Mouse (Mus musculus) heart, embryonic 15.5 days (tissue): ENCODE measurements around the gene Hic2. TPM values are rescaled to one million over a fixed set of nuclear protein-coding genes. Genes with fewer than 3 reads are reported as not detected.

ENCODE experiments used
- ATAC-seq: fragments of 200-750 bp; cut with Nextera tagmentation; replicated peaks from 2 replicates; pipeline ENCODE4 v1.8.0; 2017; ENCODE audit warnings: low read depth, moderate TSS enrichment; ENCODE audit not compliant: insufficient number of reproducible peaks, insufficient read depth, low FRiP score
- H3K27ac ChIP-seq: fragments of 300-500 bp; sonication (generic); 2 replicates; pipeline ENCODE4 v1.5.1; 2015; ENCODE audit warnings: mild to moderate bottlenecking, inconsistent platforms
- H3K27me3 ChIP-seq: fragments of 300-500 bp; sonication (generic); 2 replicates; pipeline ENCODE4 v1.6.1; 2015; ENCODE audit warnings: inconsistent platforms
- H3K36me3 ChIP-seq: fragments of 300-500 bp; sonication (generic); 2 replicates; pipeline ENCODE4 v1.6.1; 2015; ENCODE audit warnings: mild to moderate bottlenecking, inconsistent platforms
- H3K4me1 ChIP-seq: fragments of 300-500 bp; sonication (generic); replicated peaks from 2 replicates; pipeline ENCODE4 v1.6.1; 2015; ENCODE audit warnings: inconsistent platforms
- H3K4me2 ChIP-seq: fragments of 300-500 bp; sonication (generic); 2 replicates; pipeline ENCODE4 v1.6.1; 2015; ENCODE audit warnings: inconsistent platforms, mild to moderate bottlenecking, moderate library complexity
- H3K4me3 ChIP-seq: fragments of 300-500 bp; sonication (generic); 2 replicates; pipeline ENCODE4 v1.5.1; 2015; ENCODE audit warnings: mild to moderate bottlenecking, inconsistent platforms
- H3K9ac ChIP-seq: fragments of 300-500 bp; sonication (generic); 2 replicates; pipeline ENCODE4 v1.6.1; 2015; ENCODE audit warnings: mild to moderate bottlenecking, inconsistent platforms
- H3K9me3 ChIP-seq: fragments of 300-500 bp; sonication (generic); replicated peaks from 2 replicates; pipeline ENCODE4 v1.6.1; 2016; ENCODE audit warnings: inconsistent platforms
- WGBS: fragments of 180-500 bp; shearing (Covaris S2); methylation state at CpG from one replicate; pipeline ENCODE4 v1.1.7; 2015; ENCODE audit warnings: mixed read lengths; 5-methylcytosine and 5-hydroxymethylcytosine counted together
- polyA plus RNA-seq: library from polyadenylated mRNA; unstranded; fragments of >200 nt; fragmentation: Nextera tagmentation; extraction: Ambion mirVana; gene quantifications from 2 replicates; pipeline ENCODE4 v1.2.1, GENCODE M21; 2015

Gene Hic2
- polyA plus RNA-seq, 1 experiment from 2014 or later: 3.2 TPM

GRCm38 (mm10) chr16:17277342-17278211 is 44.2 kb downstream of the Hic2 start:
- Histone ChIP-seq H3K9me3 (no peaks in the 10 kb centered on the region), H3K4me3 (peak overlapping the region; percentile 80), H3K27me3 (peaks cover 30% of the 10 kb centered on the region), H3K4me2 (peak overlapping the region; percentile 99), H3K9ac (peak overlapping the region; percentile 2; the same call in 1 of the 2 replicates), H3K27ac (no peak overlapping the region), H3K36me3 (peaks cover 28% of the 10 kb centered on the region; the same call in 1 of the 2 replicates), H3K4me1 (peaks cover 21% of the 10 kb centered on the region)
- 0 out of 2 replicates have a peak, but pooled peaks have one; percentile 8 for ATAC-seq
- 7% methylated on average over 61 of the region's 61 CpGs for WGBS

DNA sequence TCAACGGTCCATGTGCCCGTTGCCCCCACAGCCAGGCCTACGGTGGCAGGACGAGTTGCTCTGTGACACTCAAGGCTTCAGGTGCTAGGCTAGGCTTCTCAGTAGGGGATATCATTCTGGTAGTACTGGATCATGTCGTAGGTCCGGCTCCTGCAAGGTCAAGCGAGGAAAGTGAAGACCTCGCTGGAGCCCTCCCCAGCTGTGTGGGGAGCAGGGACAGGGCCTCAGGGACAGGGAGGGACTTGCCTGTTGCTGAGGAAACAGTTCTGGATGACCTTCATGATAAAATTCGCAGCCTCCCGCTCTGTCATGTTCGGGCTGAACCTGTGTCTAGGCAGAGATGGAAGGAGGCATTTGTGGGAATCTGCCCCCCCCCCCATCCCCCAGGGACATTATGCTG is 47.1 kb downstream of the Hic2 start:
- no peaks in the 10 kb centered on the region for H3K9me3 ChIP-seq
- WGBS: 83% methylated on average over 11 of the region's 11 CpGs
- H3K4me2 ChIP-seq: no peak overlapping the region
- peaks cover 30% of the 10 kb centered on the region for H3K27me3 ChIP-seq
- no peak for ATAC-seq
- no peak overlapping the region for H3K9ac ChIP-seq
- H3K36me3 ChIP-seq: peaks cover 45% of the 10 kb centered on the region; the same call in 1 of the 2 replicates
- H3K27ac ChIP-seq: no peak overlapping the region
- H3K4me1 ChIP-seq: peaks cover 25% of the 10 kb centered on the region
- H3K4me3 ChIP-seq: no peak overlapping the region

GRCm38 (mm10) chr16:17283151-17283550 is 49.8 kb downstream of the Hic2 start:
- Histone ChIP-seq H3K4me1 (peaks cover 5% of the 10 kb centered on the region), H3K27me3 (peaks cover 14% of the 10 kb centered on the region), H3K4me2 (no peak overlapping the region), H3K27ac (no peak overlapping the region), H3K9me3 (no peaks in the 10 kb centered on the region), H3K36me3 (peaks cover 59% of the 10 kb centered on the region), H3K4me3 (no peak overlapping the region), H3K9ac (no peak overlapping the region)
- no peak; the same call in 1 of the 2 replicates for ATAC-seq
- 54% methylated on average over 6 of the region's 6 CpGs for WGBS

DNA sequence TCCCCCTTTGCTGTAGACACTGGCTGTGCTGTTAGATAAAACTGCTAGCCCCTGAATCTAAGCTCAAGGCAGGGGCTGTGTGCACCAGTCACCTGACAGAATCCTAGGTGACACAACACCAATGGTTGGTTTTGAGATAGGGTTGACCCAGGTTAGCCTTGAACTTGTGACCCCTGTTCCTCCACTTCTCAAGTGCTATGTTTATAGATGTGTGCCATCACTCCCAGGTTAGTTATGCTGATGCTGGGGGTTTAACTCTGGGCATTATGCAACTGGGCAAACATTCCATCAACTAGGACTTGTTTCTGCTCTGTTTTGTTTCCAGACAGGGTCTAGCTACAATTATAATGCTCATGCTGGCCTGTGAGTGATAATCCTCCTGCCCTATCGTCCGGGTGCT is 53.7 kb downstream of the Hic2 start:
- no peak overlapping the region for H3K4me3 ChIP-seq
- H3K27me3 ChIP-seq: no peaks in the 10 kb centered on the region
- peaks cover 44% of the 10 kb centered on the region for H3K36me3 ChIP-seq
- 89% methylated on average over 2 of the region's 2 CpGs for WGBS
- peaks cover 4% of the 10 kb centered on the region; the same call in 1 of the 2 replicates for H3K4me1 ChIP-seq
- ATAC-seq: no peak
- H3K27ac ChIP-seq: no peak overlapping the region
- H3K4me2 ChIP-seq: no peak overlapping the region
- H3K9me3 ChIP-seq: no peaks in the 10 kb centered on the region
- no peak overlapping the region for H3K9ac ChIP-seq

- no peak overlapping the region for H3K27ac ChIP-seq
Observed at GRCm38 (mm10) chr16:17291016-17291415, 57.6 kb downstream of the Hic2 start.

DNA sequence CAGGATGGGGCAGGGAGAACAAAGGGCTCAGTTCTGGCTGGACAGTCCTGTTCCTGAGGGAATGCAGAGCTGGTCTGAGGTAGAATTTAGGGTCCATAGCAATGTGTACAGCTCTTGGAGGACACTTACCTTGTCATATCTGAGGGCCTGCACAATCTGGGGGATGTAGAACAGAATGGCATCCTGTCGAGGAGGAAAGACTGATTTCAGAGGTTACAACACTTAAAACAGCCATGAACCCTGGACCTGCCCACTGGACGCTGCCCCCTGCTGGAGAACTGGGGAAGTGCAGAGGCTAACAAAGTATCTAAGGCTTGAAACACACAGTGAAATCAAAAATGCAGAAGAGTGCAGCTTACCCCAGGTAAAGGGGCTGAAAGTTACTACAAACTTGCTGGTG is 59.4 kb downstream of the Hic2 start:
- Histone ChIP-seq H3K27me3 (no peaks in the 10 kb centered on the region), H3K36me3 (peaks cover 50% of the 10 kb centered on the region)
- 2% methylated on average over 2 of the region's 2 CpGs for WGBS

More at GRCm38 (mm10) chr16:17291016-17291415, 57.6 kb downstream of the Hic2 start:
- Histone ChIP-seq H3K9me3 (no peaks in the 10 kb centered on the region), H3K4me1 (no peaks in the 10 kb centered on the region), H3K9ac (no peak overlapping the region), H3K36me3 (peaks cover 42% of the 10 kb centered on the region), H3K4me2 (no peak overlapping the region), H3K27me3 (no peaks in the 10 kb centered on the region), H3K4me3 (no peak overlapping the region)
- WGBS: 84% methylated on average over 2 of the region's 2 CpGs
- no peak for ATAC-seq

GRCm38 (mm10) chr16:17300818-17301217 is 67.4 kb downstream of the Hic2 start:
- WGBS: 79% methylated on average over 3 of the region's 3 CpGs

More for the DNA sequence above, 59.4 kb downstream of the Hic2 start:
- ATAC-seq: no peak
- no peaks in the 10 kb centered on the region for H3K9me3 ChIP-seq
- H3K27ac ChIP-seq: no peak overlapping the region
- no peak overlapping the region for H3K4me3 ChIP-seq
- H3K9ac ChIP-seq: no peak overlapping the region
- no peaks in the 10 kb centered on the region for H3K4me1 ChIP-seq
- no peak overlapping the region for H3K4me2 ChIP-seq

GRCm38 (mm10) chr16:17303521-17304245 is 70.3 kb downstream of the Hic2 start:
- H3K27ac ChIP-seq: no peak overlapping the region
- H3K27me3 ChIP-seq: no peaks in the 10 kb centered on the region
- no peak for ATAC-seq
- no peak overlapping the region for H3K9ac ChIP-seq
- H3K9me3 ChIP-seq: no peaks in the 10 kb centered on the region
- peaks cover 64% of the 10 kb centered on the region for H3K36me3 ChIP-seq
- 86% methylated on average over 5 of the region's 5 CpGs for WGBS
- no peak overlapping the region for H3K4me2 ChIP-seq
- H3K4me3 ChIP-seq: no peak overlapping the region
- H3K4me1 ChIP-seq: no peaks in the 10 kb centered on the region

More at GRCm38 (mm10) chr16:17300818-17301217, 67.4 kb downstream of the Hic2 start:
- peaks cover 72% of the 10 kb centered on the region for H3K36me3 ChIP-seq
- no peak overlapping the region for H3K4me2 ChIP-seq
- H3K4me3 ChIP-seq: no peak overlapping the region
- H3K27ac ChIP-seq: no peak overlapping the region
- H3K9ac ChIP-seq: no peak overlapping the region
- H3K27me3 ChIP-seq: no peaks in the 10 kb centered on the region
- no peaks in the 10 kb centered on the region for H3K9me3 ChIP-seq
- no peak for ATAC-seq
- no peaks in the 10 kb centered on the region for H3K4me1 ChIP-seq

- H3K9ac ChIP-seq: no peak overlapping the region
- no peaks in the 10 kb centered on the region for H3K27me3 ChIP-seq
- no peak overlapping the region for H3K4me2 ChIP-seq
- no peaks in the 10 kb centered on the region for H3K4me1 ChIP-seq
- H3K4me3 ChIP-seq: no peak overlapping the region
- WGBS: 89% methylated on average over 5 of the region's 5 CpGs
- no peak for ATAC-seq
- no peak overlapping the region for H3K27ac ChIP-seq
- H3K9me3 ChIP-seq: no peaks in the 10 kb centered on the region
- peaks cover 60% of the 10 kb centered on the region for H3K36me3 ChIP-seq
Observed at GRCm38 (mm10) chr16:17307461-17307860, 74.1 kb downstream of the Hic2 start.

GRCm38 (mm10) chr16:17309036-17309435 is 75.7 kb downstream of the Hic2 start:
- Histone ChIP-seq H3K9me3 (no peaks in the 10 kb centered on the region), H3K4me1 (no peaks in the 10 kb centered on the region), H3K4me3 (no peak overlapping the region), H3K27me3 (no peaks in the 10 kb centered on the region), H3K4me2 (no peak overlapping the region), H3K27ac (no peak overlapping the region), H3K36me3 (peaks cover 65% of the 10 kb centered on the region), H3K9ac (no peak overlapping the region)
- 90% methylated on average over 10 of the region's 10 CpGs for WGBS
- no peak for ATAC-seq

DNA sequence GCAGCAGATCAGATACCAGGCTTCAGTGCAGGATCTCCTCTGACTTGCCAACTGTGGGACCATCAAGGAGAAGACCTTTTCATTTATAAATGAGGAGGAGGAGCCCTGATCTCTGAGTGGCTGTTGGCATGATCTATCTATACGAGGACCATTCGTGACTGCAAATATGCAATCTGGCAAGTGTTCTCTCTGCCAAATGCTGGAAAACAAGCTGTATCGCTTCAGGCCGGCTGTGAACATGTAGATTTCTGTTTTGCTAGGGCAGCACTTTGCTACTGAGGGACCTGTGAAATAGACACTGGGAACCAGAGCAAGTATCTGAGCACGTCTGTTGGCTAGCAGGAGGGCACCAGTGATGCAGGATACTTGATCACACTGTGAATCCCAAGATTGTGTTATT is 79.2 kb downstream of the Hic2 start:
- Histone ChIP-seq H3K27me3 (no peaks in the 10 kb centered on the region), H3K4me3 (no peak overlapping the region), H3K9ac (no peak overlapping the region), H3K27ac (no peak overlapping the region), H3K4me2 (no peak overlapping the region), H3K9me3 (no peaks in the 10 kb centered on the region), H3K36me3 (peaks cover 77% of the 10 kb centered on the region), H3K4me1 (no peaks in the 10 kb centered on the region)
- no peak for ATAC-seq
- 91% methylated on average over 5 of the region's 5 CpGs for WGBS
